Mouse (Mus musculus) hindbrain, embryonic 16.5 days (tissue): Measurements from ENCODE around the gene Fgl2. TPM values are rescaled to one million over a fixed set of nuclear protein-coding genes. Genes with fewer than 3 reads are reported as not detected.
A peak's percentile ranks its signal among the peaks of the same experiment; 100 is the strongest.

Source experiments
- ATAC-seq: fragments of 200-750 bp; cut with Nextera tagmentation; 2 replicates; pipeline ENCODE4 v1.8.0; 2017; ENCODE audit warnings: moderate TSS enrichment, moderate library complexity
- H3K27ac ChIP-seq: fragments of 300-500 bp; sonication (generic); 2 replicates; pipeline ENCODE4 v1.5.1; 2014; ENCODE audit warnings: low read depth, mild to moderate bottlenecking, control low read depth, low read length, moderate library complexity
- H3K27me3 ChIP-seq: fragments of 300-500 bp; sonication (generic); replicated peaks from 2 replicates; pipeline ENCODE4 v1.6.1; 2014; ENCODE audit warnings: low read length; ENCODE audit not compliant: control insufficient read depth, insufficient read depth
- H3K36me3 ChIP-seq: fragments of 300-500 bp; sonication (generic); 2 replicates; pipeline ENCODE4 v1.6.1; 2014; ENCODE audit warnings: mild to moderate bottlenecking, low read length, moderate library complexity, mixed read lengths; ENCODE audit not compliant: control insufficient read depth, insufficient read depth
- H3K4me1 ChIP-seq: fragments of 300-500 bp; sonication (generic); 2 replicates; pipeline ENCODE4 v1.6.1; 2014; ENCODE audit warnings: low read depth, low read length; ENCODE audit not compliant: control insufficient read depth, insufficient read depth
- H3K4me2 ChIP-seq: fragments of 300-500 bp; sonication (generic); 2 replicates; pipeline ENCODE4 v1.6.1; 2014; ENCODE audit warnings: mild to moderate bottlenecking, low read length, control low read depth, moderate library complexity
- H3K4me3 ChIP-seq: fragments of 300-500 bp; sonication (generic); 2 replicates; pipeline ENCODE4 v1.5.1; 2014; ENCODE audit warnings: mild to moderate bottlenecking, low read length, control low read depth, moderate library complexity
- H3K9ac ChIP-seq: fragments of 300-500 bp; sonication (generic); 2 replicates; pipeline ENCODE4 v1.6.1; 2014; ENCODE audit warnings: low read depth, mild to moderate bottlenecking, control low read depth, low read length, moderate library complexity
- H3K9me3 ChIP-seq: fragments of 300-500 bp; sonication (generic); 2 replicates; pipeline ENCODE4 v1.6.1; 2014; ENCODE audit warnings: mild to moderate bottlenecking, low read length, moderate library complexity; ENCODE audit not compliant: control insufficient read depth
- WGBS: fragments of 180-500 bp; shearing (Covaris S2); extraction: QIAGEN DNeasy Blood & Tissue Kit; methylation state at CpG from one replicate; pipeline ENCODE4 v1.1.7; 2014; 5-methylcytosine and 5-hydroxymethylcytosine counted together
- polyA plus RNA-seq: library from polyadenylated mRNA; unstranded; fragments of >200 nt; fragmentation: Nextera tagmentation; extraction: Ambion mirVana; gene quantifications from 2 replicates; pipeline ENCODE4 v1.2.1, GENCODE M21; 2015

The Fgl2 gene
- polyA plus RNA-seq, 1 experiment from 2014 or later, result 3.1 TPM

DNA sequence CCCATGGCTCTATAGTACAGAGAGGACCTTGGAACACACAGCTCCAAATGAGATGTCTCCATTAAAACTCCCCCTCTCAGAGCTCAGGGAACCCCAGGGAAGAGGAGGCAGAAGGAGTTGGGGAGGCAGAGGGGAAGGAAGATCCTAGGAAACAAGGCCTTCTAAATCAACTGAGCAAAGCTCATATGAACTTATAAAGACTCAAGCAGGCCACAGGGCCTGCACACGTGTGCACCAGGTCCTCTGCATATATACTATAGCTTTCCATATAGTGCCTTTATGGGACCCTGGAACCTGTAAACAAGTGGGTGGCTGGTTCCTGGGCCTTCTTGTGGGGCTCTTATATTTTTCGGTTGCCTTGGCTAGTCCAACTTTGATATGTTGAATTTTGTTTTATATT is 22.1 kb downstream of the Fgl2 start:
- Histone ChIP-seq H3K4me2 (no peak overlapping the region), H3K4me1 (no peaks in the 10 kb centered on the region; the same call in 1 of the 2 replicates), H3K27me3 (no peaks in the 10 kb centered on the region), H3K9me3 (no peaks in the 10 kb centered on the region), H3K36me3 (no peaks in the 10 kb centered on the region), H3K9ac (no peak overlapping the region), H3K27ac (no peak overlapping the region), H3K4me3 (no peak overlapping the region)
- WGBS, result 84% methylated on average over 2 of the region's 2 CpGs
- no peak for ATAC-seq

DNA sequence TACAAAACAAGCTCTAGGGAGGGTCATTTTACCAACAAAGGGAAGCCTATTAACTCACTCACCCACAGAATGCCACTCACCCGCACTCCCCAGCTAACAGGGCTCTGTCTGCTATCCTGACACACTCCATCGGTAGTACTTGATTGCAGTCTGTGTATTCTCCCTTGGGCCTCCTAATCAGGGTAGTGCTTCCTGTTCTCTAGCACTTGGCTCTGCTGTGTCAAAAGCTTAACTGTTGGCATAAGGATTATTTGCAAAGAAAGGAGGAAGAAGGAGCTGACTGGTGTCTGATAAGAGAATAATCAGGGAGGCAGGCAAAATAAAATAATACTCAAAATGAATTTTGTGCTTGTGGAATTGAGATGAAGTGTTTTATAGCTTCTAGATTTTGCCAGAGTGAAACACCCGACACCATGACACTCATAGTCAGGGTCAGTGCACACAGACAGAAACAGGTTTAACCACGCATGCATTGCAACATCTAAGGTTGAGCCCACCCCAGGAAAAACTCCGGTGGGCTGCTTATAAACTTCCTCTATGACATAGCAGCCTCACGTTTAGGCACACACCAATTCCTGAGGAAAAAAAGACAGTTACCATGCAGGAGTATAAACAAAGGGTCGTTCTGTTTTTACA is 22.9 kb downstream of the Fgl2 start:
- Histone ChIP-seq H3K27ac (no peak overlapping the region), H3K9me3 (no peaks in the 10 kb centered on the region), H3K4me2 (no peak overlapping the region), H3K4me1 (no peaks in the 10 kb centered on the region; the same call in 1 of the 2 replicates), H3K36me3 (no peaks in the 10 kb centered on the region), H3K9ac (no peak overlapping the region), H3K27me3 (no peaks in the 10 kb centered on the region), H3K4me3 (no peak overlapping the region)
- no peak for ATAC-seq
- WGBS, result 53% methylated on average over 7 of the region's 7 CpGs

GRCm38 (mm10) chr5:21411261-21411666 is 38.8 kb downstream of the Fgl2 start:
- Histone ChIP-seq H3K4me1 (no peaks in the 10 kb centered on the region), H3K27me3 (no peaks in the 10 kb centered on the region), H3K4me2 (no peak overlapping the region), H3K9me3 (no peaks in the 10 kb centered on the region), H3K4me3 (no peak overlapping the region), H3K9ac (no peak overlapping the region), H3K36me3 (no peaks in the 10 kb centered on the region), H3K27ac (no peak overlapping the region)
- WGBS, result 93% methylated on average over 5 of the region's 5 CpGs
- ATAC-seq, result no peak

- no peaks in the 10 kb centered on the region for H3K4me1 ChIP-seq
- H3K27ac ChIP-seq, result no peak overlapping the region
- 77% methylated on average over 5 of the region's 5 CpGs for WGBS
- no peak overlapping the region for H3K9ac ChIP-seq
- H3K36me3 ChIP-seq, result no peaks in the 10 kb centered on the region
- H3K4me2 ChIP-seq, result no peak overlapping the region
- H3K9me3 ChIP-seq, result no peaks in the 10 kb centered on the region
- no peak overlapping the region for H3K4me3 ChIP-seq
- no peaks in the 10 kb centered on the region for H3K27me3 ChIP-seq
- ATAC-seq, result no peak
Observed at GRCm38 (mm10) chr5:21412056-21412455, 39.6 kb downstream of the Fgl2 start.

DNA sequence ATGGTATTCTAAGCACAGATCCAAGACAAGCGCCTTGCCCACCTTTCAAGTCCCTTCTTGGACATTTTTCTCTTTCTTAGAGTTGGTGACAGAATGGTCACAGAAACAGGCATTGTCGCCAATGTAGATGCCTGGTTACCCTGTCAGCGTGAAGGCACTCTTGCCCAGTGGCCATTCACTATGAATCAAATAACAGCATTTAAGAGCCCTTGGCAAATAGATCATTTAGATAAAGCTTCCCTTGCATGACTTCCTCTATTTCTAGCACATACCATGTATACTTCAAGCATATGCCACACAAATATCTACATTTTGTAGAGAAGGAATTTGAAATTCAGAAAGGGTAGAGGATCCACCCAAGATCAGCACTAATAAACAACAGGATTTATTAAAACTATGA is 40.9 kb downstream of the Fgl2 start:
- no peaks in the 10 kb centered on the region for H3K36me3 ChIP-seq
- no peaks in the 10 kb centered on the region for H3K9me3 ChIP-seq
- no peaks in the 10 kb centered on the region for H3K27me3 ChIP-seq
- no peaks in the 10 kb centered on the region for H3K4me1 ChIP-seq
- H3K27ac ChIP-seq, result no peak overlapping the region
- H3K4me2 ChIP-seq, result no peak overlapping the region
- no peak for ATAC-seq
- no peak overlapping the region for H3K9ac ChIP-seq
- 93% methylated on average over 3 of the region's 3 CpGs for WGBS
- H3K4me3 ChIP-seq, result no peak overlapping the region

GRCm38 (mm10) chr5:21414116-21414820 is 41.8 kb downstream of the Fgl2 start:
- Histone ChIP-seq H3K36me3 (no peaks in the 10 kb centered on the region), H3K4me3 (no peak overlapping the region), H3K9ac (no peak overlapping the region), H3K4me2 (no peak overlapping the region), H3K27me3 (no peaks in the 10 kb centered on the region), H3K4me1 (no peaks in the 10 kb centered on the region), H3K9me3 (no peaks in the 10 kb centered on the region), H3K27ac (no peak overlapping the region)
- no peak for ATAC-seq
- 61% methylated on average over 1 of the region's 1 CpGs for WGBS

DNA sequence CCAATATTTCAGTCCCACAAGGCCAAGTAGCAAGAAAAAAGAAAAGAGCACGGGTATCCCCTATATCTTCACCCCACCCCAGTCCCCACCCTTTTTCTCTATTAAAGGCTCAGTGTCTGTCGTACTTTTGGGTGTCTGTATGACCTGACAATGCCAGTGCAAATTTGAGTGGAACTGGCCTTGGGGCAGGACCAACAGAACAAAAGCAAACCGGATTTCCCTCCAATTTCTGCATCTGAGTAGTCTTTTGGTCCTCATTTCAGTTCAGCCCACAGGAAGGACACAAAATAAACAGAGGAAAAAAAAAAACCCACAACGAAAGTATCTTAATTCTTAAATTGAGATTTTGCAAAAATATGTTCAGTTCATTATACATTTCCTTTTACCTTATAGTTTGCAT is 46.2 kb downstream of the Fgl2 start:
- Histone ChIP-seq H3K4me3 (no peak overlapping the region), H3K36me3 (no peaks in the 10 kb centered on the region), H3K9ac (no peak overlapping the region), H3K4me1 (no peaks in the 10 kb centered on the region), H3K9me3 (no peaks in the 10 kb centered on the region), H3K4me2 (no peak overlapping the region), H3K27me3 (no peaks in the 10 kb centered on the region), H3K27ac (no peak overlapping the region)
- 78% methylated on average over 4 of the region's 4 CpGs for WGBS
- no peak for ATAC-seq

DNA sequence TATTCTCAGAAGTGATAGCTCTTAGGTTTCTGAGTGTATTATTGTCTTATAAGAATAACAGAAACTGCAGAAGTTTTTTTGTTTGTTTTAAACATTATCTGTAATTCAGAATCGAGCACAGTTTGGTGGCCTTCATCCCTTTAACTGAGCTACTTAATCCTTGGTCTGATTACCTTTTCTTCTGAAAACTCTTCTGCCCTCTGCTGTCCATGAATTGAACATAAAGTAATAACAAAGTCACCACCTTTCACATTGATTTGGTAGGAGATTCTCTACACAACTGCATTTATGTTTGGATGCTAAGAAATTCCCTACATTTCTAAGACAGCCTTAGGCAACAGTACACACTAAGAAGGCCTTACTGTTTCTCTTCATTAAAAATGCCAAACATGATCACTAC is 48.2 kb downstream of the Fgl2 start:
- Histone ChIP-seq H3K4me1 (no peaks in the 10 kb centered on the region), H3K4me2 (no peak overlapping the region), H3K9ac (no peak overlapping the region), H3K36me3 (no peaks in the 10 kb centered on the region), H3K9me3 (no peaks in the 10 kb centered on the region), H3K27ac (no peak overlapping the region), H3K27me3 (no peaks in the 10 kb centered on the region), H3K4me3 (no peak overlapping the region)
- no peak for ATAC-seq
- 38% methylated on average over 1 of the region's 1 CpGs for WGBS

DNA sequence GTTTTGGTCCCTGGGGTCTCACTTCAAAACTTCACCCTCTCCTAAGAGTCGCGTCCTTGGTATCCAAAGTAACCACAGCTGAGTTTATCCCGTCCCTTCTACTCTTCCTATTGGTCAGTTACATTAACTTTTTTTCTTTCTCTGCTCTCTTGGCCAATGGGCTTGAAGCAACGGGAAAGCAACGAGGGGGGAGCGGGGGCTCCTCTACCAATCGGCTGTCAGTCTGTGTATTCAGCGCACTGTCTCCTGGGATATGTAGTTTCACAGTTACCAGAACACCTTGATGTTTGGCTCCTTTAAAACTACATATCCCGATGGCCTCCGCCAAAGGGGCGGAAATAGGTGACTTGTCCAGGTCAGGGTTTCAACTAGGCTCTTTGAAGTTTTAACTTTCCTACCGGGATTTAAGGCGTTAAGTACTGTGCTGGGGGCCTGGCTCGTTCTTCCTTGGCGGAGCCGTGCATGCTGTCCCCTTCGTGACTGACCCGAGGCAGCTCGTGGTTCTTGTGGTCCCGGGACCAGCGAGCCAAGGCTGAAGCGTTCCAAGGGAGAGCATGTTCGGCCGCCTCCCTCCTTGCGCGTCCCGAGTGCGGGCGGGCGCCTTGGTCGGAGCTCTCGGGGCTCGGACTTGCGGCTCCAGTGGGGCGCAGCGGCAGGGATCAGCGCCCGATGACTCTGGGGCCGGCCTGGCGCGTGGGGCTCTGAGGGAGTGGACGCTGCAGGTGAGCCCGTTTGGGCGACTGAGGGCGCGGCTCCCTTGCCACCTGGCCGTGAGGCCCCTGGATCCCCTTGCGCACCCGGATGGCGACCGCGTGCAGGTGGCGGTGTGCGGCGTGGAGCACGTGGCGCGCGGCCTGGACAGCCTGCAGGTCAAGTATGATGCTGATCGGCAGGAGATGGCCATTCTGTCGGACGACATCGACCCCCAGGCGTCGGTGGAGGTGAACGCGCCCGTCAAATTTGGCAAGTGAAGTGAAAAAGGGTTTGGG is 52.5 kb downstream of the Fgl2 start, which contains the start of the genes Ccdc146 and Fam185a:
TSS of gene Ccdc146 (minus strand) at position 64 of the 989 bp plus-strand sequence.
TSS of gene Fam185a (plus strand) at position 345 of the 989 bp plus-strand sequence.
- Histone ChIP-seq H3K27ac (peak within 1 kb of the TSS; percentile 31), H3K4me2 (peak within 1 kb of the TSS; percentile 78), H3K36me3 (no peaks in the 10 kb centered on the region), H3K9me3 (no peaks in the 10 kb centered on the region), H3K4me3 (peak within 1 kb of the TSS; percentile 79), H3K27me3 (no peaks in the 10 kb centered on the region), H3K9ac (peak within 1 kb of the TSS; percentile 71), H3K4me1 (peaks cover 9% of the 10 kb centered on the region)
- peak; percentile 100 for ATAC-seq
- under 1% methylated on average over 68 of the region's 68 CpGs for WGBS
